Mouse (Mus musculus) embryonic facial prominence, embryonic 12.5 days (tissue): ENCODE data around the gene Ccdc180. TPM values are rescaled to one million over a fixed set of nuclear protein-coding genes. Genes with fewer than 3 reads are reported as not detected.
A peak's percentile ranks its signal among the peaks of the same experiment; 100 is the strongest.

Source experiments
- ATAC-seq: fragments of 200-750 bp; cut with Nextera tagmentation; 2 replicates; pipeline ENCODE4 v1.8.0; 2017; ENCODE audit not compliant: insufficient number of reproducible peaks, insufficient read depth, low FRiP score, low TSS enrichment
- H3K27ac ChIP-seq: fragments of 300-500 bp; sonication (generic); 2 replicates; pipeline ENCODE4 v1.5.1; 2016; ENCODE audit warnings: mild to moderate bottlenecking
- H3K27me3 ChIP-seq: fragments of 300-500 bp; sonication (generic); 2 replicates; pipeline ENCODE4 v1.6.1; 2016; ENCODE audit warnings: mild to moderate bottlenecking, moderate library complexity
- H3K36me3 ChIP-seq: fragments of 300-500 bp; sonication (generic); 2 replicates; pipeline ENCODE4 v1.6.1; 2016; ENCODE audit warnings: mild to moderate bottlenecking
- H3K4me1 ChIP-seq: fragments of 300-500 bp; sonication (generic); 2 replicates; pipeline ENCODE4 v1.6.1; 2016
- H3K4me2 ChIP-seq: fragments of 300-500 bp; sonication (generic); replicated peaks from 2 replicates; pipeline ENCODE4 v1.6.1; 2016; ENCODE audit warnings: mild to moderate bottlenecking, moderate library complexity
- H3K4me3 ChIP-seq: fragments of 300-500 bp; sonication (generic); 2 replicates; pipeline ENCODE4 v1.5.1; 2016; ENCODE audit warnings: mild to moderate bottlenecking
- H3K9ac ChIP-seq: fragments of 300-500 bp; sonication (generic); 2 replicates; pipeline ENCODE4 v1.6.1; 2016; ENCODE audit warnings: mild to moderate bottlenecking, moderate library complexity
- H3K9me3 ChIP-seq: fragments of 300-500 bp; sonication (generic); 2 replicates; pipeline ENCODE4 v1.6.1; 2016; ENCODE audit warnings: mild to moderate bottlenecking, moderate library complexity
- WGBS: fragments of 180-500 bp; shearing (Covaris S2); methylation state at CpG from one replicate; pipeline ENCODE4 v1.1.7; 2016; 5-methylcytosine and 5-hydroxymethylcytosine counted together
- polyA plus RNA-seq: library from polyadenylated mRNA; unstranded; fragments of >200 nt; fragmentation: Nextera tagmentation; extraction: Ambion mirVana; gene quantifications from 2 replicates; pipeline ENCODE4 v1.2.1, GENCODE M21; 2016

The Ccdc180 gene
- polyA plus RNA-seq = not detected in 2 replicates

GRCm38 (mm10) chr4:45890066-45890761 is at the start of gene Ccdc180:
TSS of gene Ccdc180 (plus strand) at chr4:45890303.
- peak within 1 kb of the TSS; percentile 38 for H3K4me2 ChIP-seq

GRCm38 (mm10) chr4:45844355-45844754 is 45.7 kb upstream of the Ccdc180 start:
- H3K9me3 ChIP-seq = no peaks in the 10 kb centered on the region
- WGBS = 46% methylated on average over 14 of the region's 14 CpGs

More at GRCm38 (mm10) chr4:45890066-45890761, at the start of gene Ccdc180:
- Histone ChIP-seq H3K36me3 (no peaks in the 10 kb centered on the region), H3K4me3 (no peak within 1 kb of the TSS), H3K4me1 (peaks cover 9% of the 10 kb centered on the region), H3K27ac (no peak within 1 kb of the TSS), H3K9me3 (no peaks in the 10 kb centered on the region), H3K9ac (no peak within 1 kb of the TSS), H3K27me3 (0 out of 2 replicates have a peak, but pooled peaks cover 3% of the 10 kb centered on the region)
- ATAC-seq = peak; percentile 56; the same call in 1 of the 2 replicates
- 12% methylated on average over 19 of the region's 19 CpGs for WGBS

GRCm38 (mm10) chr4:45846263-45846662 is 43.8 kb upstream of the Ccdc180 start:
- Histone ChIP-seq H3K36me3 (no peaks in the 10 kb centered on the region), H3K27ac (no peak overlapping the region), H3K9ac (no peak overlapping the region), H3K27me3 (peaks cover 10% of the 10 kb centered on the region; the same call in 1 of the 2 replicates), H3K4me3 (no peak overlapping the region), H3K4me1 (no peaks in the 10 kb centered on the region), H3K4me2 (no peak overlapping the region), H3K9me3 (no peaks in the 10 kb centered on the region)
- no peak for ATAC-seq
- 90% methylated on average over 2 of the region's 2 CpGs for WGBS

More at GRCm38 (mm10) chr4:45844355-45844754, 45.7 kb upstream of the Ccdc180 start:
- H3K4me1 ChIP-seq = no peaks in the 10 kb centered on the region
- ATAC-seq = no peak
- no peaks in the 10 kb centered on the region for H3K36me3 ChIP-seq
- no peak overlapping the region for H3K4me2 ChIP-seq
- peaks cover 5% of the 10 kb centered on the region; the same call in 1 of the 2 replicates for H3K27me3 ChIP-seq
- H3K4me3 ChIP-seq = no peak overlapping the region
- no peak overlapping the region for H3K9ac ChIP-seq
- no peak overlapping the region for H3K27ac ChIP-seq

GRCm38 (mm10) chr4:45848109-45848824 is 41.8 kb upstream of the Ccdc180 start, which contains the start of gene Stra6l:
TSS of gene Stra6l (plus strand) at chr4:45848664.
- Histone ChIP-seq H3K36me3 (no peaks in the 10 kb centered on the region), H3K9me3 (no peaks in the 10 kb centered on the region), H3K27me3 (peaks cover 10% of the 10 kb centered on the region; the same call in 1 of the 2 replicates), H3K4me1 (no peaks in the 10 kb centered on the region), H3K4me3 (no peak within 1 kb of the TSS), H3K4me2 (no peak within 1 kb of the TSS), H3K9ac (no peak within 1 kb of the TSS), H3K27ac (no peak within 1 kb of the TSS)
- no peak for ATAC-seq
- 74% methylated on average over 10 of the region's 10 CpGs for WGBS

- H3K9me3 ChIP-seq = no peaks in the 10 kb centered on the region
- ATAC-seq = no peak
- peaks cover 10% of the 10 kb centered on the region; the same call in 1 of the 2 replicates for H3K27me3 ChIP-seq
- H3K9ac ChIP-seq = no peak overlapping the region
- H3K36me3 ChIP-seq = no peaks in the 10 kb centered on the region
- WGBS = 49% methylated on average over 10 of the region's 10 CpGs
- H3K4me2 ChIP-seq = no peak overlapping the region
- H3K27ac ChIP-seq = no peak overlapping the region
- no peaks in the 10 kb centered on the region for H3K4me1 ChIP-seq
- H3K4me3 ChIP-seq = no peak overlapping the region
These were observed 41.3 kb upstream of the Ccdc180 start for GRCm38 (mm10) chr4:45848825-45849156.

- H3K4me1 ChIP-seq = no peaks in the 10 kb centered on the region
- WGBS = 72% methylated on average over 1 of the region's 1 CpGs
- H3K4me2 ChIP-seq = no peak overlapping the region
- H3K27ac ChIP-seq = no peak overlapping the region
- ATAC-seq = no peak
- H3K4me3 ChIP-seq = no peak overlapping the region
- no peaks in the 10 kb centered on the region for H3K36me3 ChIP-seq
- no peaks in the 10 kb centered on the region for H3K9me3 ChIP-seq
- no peak overlapping the region for H3K9ac ChIP-seq
- peaks cover 10% of the 10 kb centered on the region; the same call in 1 of the 2 replicates for H3K27me3 ChIP-seq
These were observed 40.7 kb upstream of the Ccdc180 start for GRCm38 (mm10) chr4:45849419-45849818.

- H3K27ac ChIP-seq = no peak overlapping the region
- peaks cover 10% of the 10 kb centered on the region; the same call in 1 of the 2 replicates for H3K27me3 ChIP-seq
- no peak overlapping the region for H3K9ac ChIP-seq
- no peaks in the 10 kb centered on the region for H3K4me1 ChIP-seq
- H3K9me3 ChIP-seq = no peaks in the 10 kb centered on the region
- ATAC-seq = no peak
- H3K4me3 ChIP-seq = no peak overlapping the region
- no peak overlapping the region for H3K4me2 ChIP-seq
- H3K36me3 ChIP-seq = no peaks in the 10 kb centered on the region
- WGBS = 37% methylated on average over 3 of the region's 3 CpGs
These were observed 38.5 kb upstream of the Ccdc180 start for GRCm38 (mm10) chr4:45851640-45852051.

- no peak overlapping the region for H3K4me3 ChIP-seq
- no peaks in the 10 kb centered on the region for H3K9me3 ChIP-seq
- WGBS = 72% methylated on average over 15 of the region's 15 CpGs
- ATAC-seq = no peak
- no peak overlapping the region for H3K4me2 ChIP-seq
- H3K27ac ChIP-seq = no peak overlapping the region
- no peak overlapping the region for H3K9ac ChIP-seq
- H3K4me1 ChIP-seq = no peaks in the 10 kb centered on the region
- 0 out of 2 replicates have a peak, but pooled peaks cover 5% of the 10 kb centered on the region for H3K27me3 ChIP-seq
- H3K36me3 ChIP-seq = no peaks in the 10 kb centered on the region
These were observed 36.4 kb upstream of the Ccdc180 start for GRCm38 (mm10) chr4:45853496-45854246.

GRCm38 (mm10) chr4:45855803-45856424 is 34.2 kb upstream of the Ccdc180 start:
- Histone ChIP-seq H3K9me3 (no peaks in the 10 kb centered on the region), H3K36me3 (no peaks in the 10 kb centered on the region), H3K27me3 (no peaks in the 10 kb centered on the region), H3K27ac (no peak overlapping the region), H3K4me2 (no peak overlapping the region), H3K4me3 (no peak overlapping the region), H3K4me1 (no peaks in the 10 kb centered on the region), H3K9ac (no peak overlapping the region)
- ATAC-seq = no peak
- 46% methylated on average over 19 of the region's 19 CpGs for WGBS

- Histone ChIP-seq H3K9ac (no peak overlapping the region), H3K9me3 (no peaks in the 10 kb centered on the region), H3K4me1 (no peaks in the 10 kb centered on the region), H3K36me3 (no peaks in the 10 kb centered on the region), H3K4me2 (no peak overlapping the region), H3K4me3 (no peak overlapping the region), H3K27me3 (no peaks in the 10 kb centered on the region), H3K27ac (no peak overlapping the region)
- no peak for ATAC-seq
- WGBS = 55% methylated on average over 5 of the region's 5 CpGs
These were observed 28.9 kb upstream of the Ccdc180 start for GRCm38 (mm10) chr4:45861160-45861559.

- Histone ChIP-seq H3K4me1 (0 out of 2 replicates have a peak, but pooled peaks cover 6% of the 10 kb centered on the region), H3K27ac (no peak overlapping the region), H3K4me3 (no peak overlapping the region), H3K9me3 (no peaks in the 10 kb centered on the region), H3K27me3 (no peaks in the 10 kb centered on the region), H3K36me3 (no peaks in the 10 kb centered on the region), H3K4me2 (no peak overlapping the region), H3K9ac (no peak overlapping the region)
- 76% methylated on average over 8 of the region's 8 CpGs for WGBS
- no peak for ATAC-seq
These were observed 22.7 kb upstream of the Ccdc180 start for GRCm38 (mm10) chr4:45867416-45867815.
